Mouse (Mus musculus) gastrocnemius, postnatal 25 days (tissue): Measurements from ENCODE around the gene Wfdc12. TPM values are rescaled to one million over a fixed set of nuclear protein-coding genes. Genes with fewer than 3 reads are reported as not detected.

ENCODE experiments used
- DNase-seq: peaks from one replicate; pipeline ENCODE4 v3.0.0; 2022
- total RNA-seq, 2 experiments: library from RNA; stranded (reverse); gene quantifications; 1 replicate in 1 of 2; 2 replicates in 1 of 2; pipeline ENCODE4 v1.2.3; 2021

Wfdc12 gene
- total RNA-seq, 2 experiments from 2014 or later = not detected

DNA sequence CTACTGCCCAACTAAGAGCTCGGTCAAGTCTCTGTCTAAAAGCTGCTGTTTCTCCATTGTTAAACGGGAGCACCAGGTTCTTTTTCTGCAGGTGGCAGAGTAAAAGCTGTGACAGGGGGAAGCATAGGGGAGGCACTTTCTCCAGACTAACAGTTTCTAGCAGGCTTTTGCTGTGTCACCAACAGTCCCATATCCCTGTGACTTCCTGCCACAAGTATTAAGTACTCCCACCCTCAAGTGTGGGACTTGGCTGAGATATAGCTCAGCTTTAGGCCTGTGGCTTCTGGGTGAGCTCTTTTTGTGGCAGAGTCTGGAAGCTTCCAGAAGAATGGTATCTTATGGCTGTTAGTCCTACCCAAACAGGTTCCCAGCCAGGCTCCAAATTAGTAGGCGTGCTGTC, 14.6 kb downstream of the Wfdc12 start:
- DNase-seq = no peak

DNA sequence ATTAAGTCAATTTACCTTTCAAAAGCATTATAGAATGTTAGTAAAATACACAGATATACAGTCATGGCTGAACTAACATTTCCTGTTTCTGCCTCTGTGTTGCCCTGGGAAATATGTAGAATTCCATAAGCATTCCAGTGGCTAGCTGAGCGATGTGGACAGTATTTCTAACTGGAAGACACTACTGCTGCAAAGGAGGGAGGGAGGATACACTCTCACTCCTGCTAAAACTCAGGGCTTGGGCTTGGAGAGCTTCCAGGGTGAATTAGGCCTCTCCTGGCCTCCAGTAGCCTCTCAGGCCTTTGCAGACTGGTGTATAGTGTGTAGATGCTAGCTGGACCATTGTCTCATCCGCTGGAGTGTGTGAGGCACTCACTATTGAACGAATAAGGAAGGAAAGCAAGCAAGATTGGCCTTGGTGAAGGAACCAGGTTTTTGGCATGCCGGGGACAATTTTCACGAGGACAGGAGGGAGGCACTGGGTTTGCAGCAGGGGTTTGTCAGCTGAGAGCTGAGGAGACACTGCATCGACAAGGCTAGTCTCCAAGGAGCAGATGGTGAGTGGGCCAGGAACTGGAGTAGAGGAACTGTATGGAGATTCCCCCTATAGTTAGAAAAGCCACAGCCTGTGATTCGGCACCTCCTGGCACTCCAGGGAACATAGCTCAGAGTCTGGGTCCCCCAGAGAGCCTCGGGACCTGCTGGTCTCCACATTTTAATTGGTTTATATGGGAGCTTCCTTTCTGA, 15.6 kb downstream of the Wfdc12 start:
- no peak for DNase-seq

DNA sequence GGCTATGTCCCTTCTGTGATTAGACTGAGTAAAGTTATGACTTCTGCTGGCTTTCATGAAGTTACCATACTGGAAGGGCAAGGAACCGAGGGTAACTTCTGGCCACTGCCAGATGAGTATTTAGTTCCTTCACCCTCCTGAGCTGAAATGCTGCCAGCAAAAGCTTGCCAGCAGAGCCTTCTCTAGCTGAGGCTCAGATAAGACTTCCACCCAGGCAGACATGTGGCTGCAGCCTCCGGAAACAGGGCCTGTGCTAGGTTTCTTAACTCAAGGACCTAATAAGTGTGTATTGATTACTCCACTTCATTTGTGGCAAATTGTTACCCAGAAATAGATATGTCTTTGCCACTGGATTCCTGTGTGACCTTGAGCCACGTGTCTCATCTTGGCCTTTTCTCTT, 17.0 kb downstream of the Wfdc12 start:
- no peak for DNase-seq

DNA sequence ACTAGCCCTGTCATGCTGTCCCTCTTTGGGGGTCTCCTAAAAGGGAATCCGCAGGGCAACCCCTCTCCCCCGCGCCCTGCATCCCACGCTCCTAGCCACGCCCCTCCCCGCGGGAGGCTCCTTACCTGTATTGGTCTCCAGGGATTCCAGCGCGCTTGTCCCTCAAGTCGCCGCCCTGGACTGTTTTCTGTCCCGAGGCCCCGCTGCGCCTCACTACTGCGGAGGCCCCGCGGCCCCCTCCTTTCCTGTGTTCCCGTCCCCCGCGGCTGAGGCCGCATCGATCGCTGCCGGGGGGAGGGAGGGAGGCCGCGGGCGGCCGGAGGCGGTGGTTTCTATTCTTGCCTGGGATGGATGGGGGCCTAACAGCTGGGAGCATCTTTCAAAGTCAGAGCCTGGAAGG, 19.5 kb downstream of the Wfdc12 start, which contains the start of gene Kcns1:
Gene Kcns1 (minus strand): TSS at position 212 of the 400 bp plus-strand sequence.
- no peak for DNase-seq

DNA sequence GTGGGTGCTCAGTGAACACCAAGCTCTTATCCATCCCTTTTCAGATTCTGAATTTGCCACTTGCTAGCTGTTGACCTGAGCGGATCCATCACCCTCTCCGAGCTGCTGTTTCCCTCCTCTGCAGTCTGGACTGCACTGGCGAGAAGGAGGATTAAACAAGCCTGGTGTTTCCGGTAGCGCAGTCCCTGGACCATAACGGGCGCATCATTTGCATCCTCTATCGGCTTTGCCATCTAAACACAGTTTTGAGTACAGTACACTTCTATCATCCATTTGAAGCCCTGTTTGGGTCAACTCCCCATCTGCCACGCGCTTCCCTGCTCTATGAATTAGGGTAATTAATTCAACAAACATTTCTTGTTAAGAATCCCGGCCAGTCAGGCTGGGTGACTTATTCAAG, 20.1 kb downstream of the Wfdc12 start:
- DNase-seq = no peak

DNA sequence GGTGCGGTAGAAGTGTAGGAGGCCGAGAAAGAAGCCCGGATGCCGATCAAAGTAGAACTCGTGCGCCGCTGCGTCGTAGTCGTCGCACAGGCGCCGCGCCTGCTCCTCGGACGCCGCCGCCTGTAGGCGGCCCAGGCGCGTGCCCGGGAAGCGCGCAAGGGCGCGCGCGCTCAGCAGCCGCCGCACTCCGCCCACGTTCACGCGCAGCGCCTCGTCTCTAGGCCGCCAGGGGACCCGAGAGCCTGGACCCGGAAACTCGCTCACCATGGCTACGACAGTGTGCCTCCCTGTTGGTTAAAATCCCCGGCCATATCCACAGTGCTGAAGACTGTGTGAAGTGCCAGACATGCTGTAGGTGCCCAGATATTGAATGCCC, 21.8 kb downstream of the Wfdc12 start:
- DNase-seq = no peak

DNA sequence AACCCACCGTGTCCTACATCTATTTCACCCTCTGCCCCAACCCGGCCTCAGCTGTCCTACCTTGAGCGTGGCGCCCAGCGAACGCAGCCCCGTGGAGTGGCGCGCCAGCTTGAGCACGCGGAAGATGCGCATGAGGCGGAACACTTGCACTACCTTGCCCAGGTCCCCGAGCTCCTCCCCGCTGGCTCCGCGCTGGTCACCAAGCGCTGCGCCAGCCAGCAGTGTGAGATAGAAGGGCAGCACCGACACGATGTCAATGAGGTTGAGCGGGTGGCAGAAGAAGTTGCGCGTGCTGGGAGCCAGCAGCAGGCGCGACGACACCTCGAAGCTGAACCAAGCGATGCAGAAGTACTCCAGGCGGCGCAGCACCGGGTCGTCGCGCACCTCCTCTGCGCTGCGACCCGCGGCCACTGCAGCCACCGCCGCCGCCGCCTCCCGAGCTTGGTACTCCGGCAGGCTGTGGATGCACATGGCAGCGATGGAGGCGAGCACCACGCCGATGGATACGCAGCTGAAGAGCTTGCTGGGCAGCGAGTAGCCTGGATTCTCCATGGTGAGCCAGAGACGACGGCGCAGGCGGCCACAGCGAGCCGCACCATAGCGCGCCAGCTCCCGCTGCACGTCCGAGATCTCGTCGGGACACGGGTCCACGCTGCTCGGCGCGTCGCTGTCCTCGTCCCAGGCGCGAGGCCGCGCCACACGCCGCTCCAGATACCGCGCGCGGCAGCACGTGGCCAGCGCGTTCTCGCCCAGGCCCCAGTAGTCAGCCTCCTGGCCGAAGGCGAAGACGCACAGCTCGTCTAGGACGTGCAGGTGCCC, 22.4 kb downstream of the Wfdc12 start:
- no peak for DNase-seq

DNA sequence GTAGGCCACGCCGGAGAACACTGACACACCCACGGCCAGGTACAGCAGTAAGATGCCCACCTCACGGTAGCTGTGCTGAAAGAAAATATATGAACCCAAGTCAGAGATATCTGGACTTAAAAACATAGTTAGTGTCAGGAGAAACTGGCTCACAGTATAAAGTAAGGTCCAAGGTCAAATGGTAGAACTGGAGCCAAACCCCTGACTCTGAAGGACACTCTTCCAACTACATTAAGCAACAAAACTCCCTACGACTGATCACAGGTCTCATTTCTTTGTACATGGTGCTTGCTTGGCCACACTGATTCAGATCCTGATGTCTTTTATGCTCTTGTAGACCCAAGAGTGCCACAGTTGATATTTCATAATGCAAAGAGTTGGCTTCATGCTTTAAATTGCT, 25.5 kb downstream of the Wfdc12 start:
- DNase-seq = no peak

DNA sequence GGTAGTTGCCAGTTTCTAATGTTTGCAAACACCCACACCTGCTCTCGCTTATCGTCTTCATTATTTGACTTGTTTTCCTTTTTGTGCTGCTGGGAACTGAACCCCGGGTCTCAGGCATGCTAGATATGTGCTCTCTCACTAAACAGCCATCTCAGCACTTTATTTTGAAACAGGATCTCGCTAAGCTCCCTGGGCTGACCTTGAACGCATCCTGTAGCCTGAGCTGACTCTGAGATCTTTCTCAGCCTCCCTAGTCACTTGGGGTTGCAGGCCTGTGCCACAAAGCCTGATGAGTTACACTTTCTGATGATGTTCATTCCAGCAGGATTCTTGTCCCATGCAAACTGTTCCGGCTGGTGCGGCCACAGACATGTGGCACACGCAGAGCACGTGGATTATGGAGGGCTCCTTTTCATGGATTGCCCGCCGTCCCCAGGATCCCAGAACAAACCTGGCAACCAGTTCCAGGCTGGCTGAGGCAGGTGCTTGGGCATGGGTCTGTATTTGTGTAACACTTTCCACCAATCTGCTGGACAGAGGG, 28.8 kb downstream of the Wfdc12 start:
- no peak for DNase-seq

DNA sequence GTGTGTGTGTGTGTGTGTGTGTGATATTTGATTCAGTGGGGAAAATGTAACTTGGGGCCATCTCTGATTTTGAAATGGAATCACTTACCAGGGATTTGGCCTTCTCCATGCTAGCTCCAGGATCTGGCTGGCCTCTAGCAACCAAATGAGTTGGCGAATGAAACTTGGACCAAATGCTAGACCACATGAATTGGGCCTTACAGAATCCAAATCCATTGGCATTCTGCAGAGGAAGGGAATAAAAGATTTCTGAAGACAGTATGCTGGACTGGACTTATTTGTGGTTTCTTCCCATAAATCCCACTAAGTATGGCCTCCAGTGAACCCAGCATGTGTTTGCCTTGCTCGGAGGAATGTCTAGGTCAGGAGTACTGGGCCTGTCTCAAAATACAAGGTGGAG, 31.6 kb downstream of the Wfdc12 start:
- DNase-seq = peak; percentile 38

DNA sequence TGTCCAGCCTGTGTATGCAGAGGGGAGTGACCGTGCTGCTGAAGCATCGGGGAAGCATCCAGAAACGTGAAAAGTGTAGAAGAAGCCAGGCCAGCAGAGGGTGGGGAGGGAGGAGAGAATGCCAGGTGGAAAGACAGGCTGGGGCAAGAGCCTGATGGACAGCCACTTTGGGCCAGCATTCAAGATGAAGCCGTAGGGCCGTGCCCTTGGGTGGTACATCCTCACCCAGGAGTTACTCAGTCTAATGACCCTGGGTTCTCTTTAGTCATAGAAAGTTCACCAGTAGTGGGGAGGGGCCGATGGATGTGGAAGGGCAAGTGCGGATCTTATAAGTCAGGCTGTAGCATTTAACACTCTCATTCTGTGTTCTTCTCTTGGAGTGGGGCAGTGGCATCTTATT, 34.2 kb downstream of the Wfdc12 start:
- DNase-seq = no peak

DNA sequence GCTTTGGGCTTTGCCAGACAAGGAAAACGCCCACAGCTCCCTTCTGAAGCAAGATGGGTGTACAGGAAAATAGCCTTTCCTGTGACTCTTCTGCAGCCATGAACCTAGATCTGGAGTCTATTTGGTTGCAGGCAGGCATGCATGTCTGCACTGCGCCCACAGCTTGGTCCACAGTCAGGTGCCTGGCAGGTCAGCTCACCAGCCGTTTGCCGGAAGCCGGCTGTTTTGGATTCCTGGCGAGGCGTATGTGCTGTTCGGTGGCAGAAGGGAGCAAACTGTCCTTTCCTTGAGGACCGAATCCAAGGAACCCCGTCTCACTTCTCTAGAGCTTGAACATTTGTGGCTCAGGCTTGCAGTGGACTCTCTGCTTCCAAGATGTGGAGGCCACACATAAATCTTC, 36.4 kb downstream of the Wfdc12 start:
- no peak for DNase-seq

DNA sequence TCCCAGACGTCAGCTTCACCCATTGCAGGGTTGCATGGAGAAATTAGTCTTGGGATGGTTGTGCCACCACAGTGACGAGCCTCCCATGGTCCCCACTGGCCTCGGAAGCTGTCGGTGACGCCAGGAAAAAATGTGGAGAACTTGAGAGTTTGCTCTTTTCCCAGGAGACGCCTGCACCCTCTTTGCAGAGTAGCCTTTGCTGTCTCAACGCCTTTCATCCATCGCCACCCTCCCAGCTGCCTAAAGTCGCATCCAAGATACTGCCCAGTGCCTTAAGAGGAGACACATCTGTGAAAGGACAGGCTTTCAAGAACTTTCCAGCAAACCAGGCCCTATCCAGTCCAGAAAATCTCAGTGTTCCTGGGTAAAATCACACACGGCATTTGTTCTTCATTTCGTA, 38.1 kb downstream of the Wfdc12 start:
- DNase-seq = no peak

DNA sequence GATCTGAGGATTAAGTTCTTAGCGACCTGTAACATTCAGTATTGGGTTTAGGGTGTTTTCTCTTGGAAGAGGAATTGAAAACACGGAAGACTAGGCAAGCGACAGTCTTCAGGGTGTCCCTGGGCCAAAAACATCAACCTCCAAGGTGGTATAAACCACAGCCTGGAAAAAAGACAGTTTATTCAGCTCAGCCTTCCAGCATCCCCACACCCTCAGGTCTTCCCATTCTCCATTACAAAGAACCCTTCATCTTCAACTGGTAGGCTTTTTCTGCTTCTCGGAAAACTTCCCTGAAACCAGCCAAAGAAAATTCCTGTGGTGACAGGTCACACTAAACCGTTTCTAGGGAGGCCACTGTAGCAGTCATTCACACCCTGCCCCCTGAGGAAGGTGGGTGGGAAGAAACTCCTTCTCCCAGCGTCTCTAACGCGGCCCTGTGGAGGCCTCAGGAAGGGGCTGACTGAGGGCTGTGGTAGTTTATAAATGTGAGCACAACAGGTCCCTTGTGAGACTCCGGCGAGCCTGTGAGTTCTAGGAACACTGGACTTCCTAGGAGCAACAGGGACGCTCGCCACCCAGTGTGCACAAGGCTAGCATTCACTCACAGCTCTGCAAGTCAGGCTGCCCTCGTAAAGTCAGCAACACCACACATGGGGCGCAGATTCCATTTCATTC, 40.2 kb downstream of the Wfdc12 start:
- DNase-seq = no peak

DNA sequence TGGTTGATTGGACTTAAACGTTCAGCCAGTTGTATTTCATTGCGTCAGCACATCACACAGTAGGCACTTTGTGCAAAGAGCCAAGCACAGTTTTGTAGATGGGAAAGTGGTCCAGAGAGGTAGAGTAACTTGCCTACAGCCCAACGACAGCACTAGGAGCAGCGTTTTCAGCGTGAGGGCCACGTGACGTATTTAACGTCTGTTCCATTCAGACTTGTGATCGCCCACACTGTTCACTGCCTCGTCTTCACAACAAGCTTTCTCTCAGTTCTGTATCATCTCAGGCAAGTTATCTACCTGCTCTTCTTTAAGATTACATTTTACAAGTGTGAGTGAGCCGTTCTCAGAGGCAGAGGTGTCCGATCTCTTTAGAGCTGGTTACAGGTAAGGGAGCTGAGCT, 43.9 kb downstream of the Wfdc12 start:
- no peak for DNase-seq

DNA sequence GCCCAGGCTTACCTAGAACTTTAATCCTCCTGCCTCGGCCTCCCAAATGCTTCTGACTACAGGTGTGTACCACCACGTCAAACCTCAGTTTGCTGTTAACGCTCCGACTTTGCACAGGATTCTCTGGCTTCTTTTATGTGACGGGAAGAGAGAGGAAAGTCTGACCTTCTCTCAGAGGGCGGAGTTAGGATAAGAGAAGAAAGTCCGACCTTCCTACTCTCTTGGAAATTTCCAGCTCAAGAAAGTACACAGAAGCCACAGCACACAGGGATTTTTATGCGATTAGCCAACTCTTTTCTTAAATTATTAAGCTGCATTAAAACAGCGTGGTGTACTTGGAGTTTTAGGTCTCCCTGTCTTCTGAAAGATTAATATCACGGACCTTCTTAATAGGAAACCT, 45.9 kb downstream of the Wfdc12 start:
- DNase-seq = no peak

DNA sequence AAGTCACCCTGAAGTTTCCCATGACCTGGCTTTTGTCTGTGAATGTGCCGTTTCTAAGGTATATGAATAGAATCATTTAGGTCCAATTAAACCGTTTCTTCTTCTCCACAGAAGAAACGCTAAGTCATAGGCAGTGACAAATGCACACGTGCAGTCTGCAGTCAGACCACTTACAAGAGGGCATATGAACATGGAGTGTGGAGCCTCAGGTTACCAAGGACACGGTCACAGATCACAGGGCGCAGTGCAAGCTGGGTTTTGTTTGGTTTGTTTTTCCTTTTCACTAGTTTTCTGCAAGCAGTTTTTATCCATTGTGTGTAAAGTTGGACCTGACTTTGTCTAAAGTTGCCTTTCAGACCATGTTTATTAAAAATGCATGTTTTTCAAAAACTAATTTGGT, 46.4 kb downstream of the Wfdc12 start:
- no peak for DNase-seq

DNA sequence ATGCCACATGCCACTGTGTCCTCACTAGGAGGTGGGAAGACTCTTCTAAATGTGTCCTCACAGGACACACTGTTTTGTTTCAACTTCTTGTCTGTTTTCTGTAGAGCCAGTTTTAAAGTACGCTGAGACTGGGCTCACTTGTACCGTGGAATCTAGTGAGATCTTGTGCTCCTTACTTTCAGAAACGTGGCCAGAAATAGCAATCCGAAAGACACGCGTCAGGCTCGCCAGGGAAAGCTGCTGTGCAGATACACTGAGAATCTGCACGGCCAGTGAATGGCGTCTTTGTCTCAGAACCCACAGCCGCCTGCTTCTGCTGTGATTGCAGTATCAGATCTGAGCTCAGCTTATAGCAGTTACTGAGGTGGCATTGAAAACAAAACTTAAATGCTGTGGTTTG, 48.4 kb downstream of the Wfdc12 start:
- DNase-seq = no peak
